Mouse (Mus musculus) myocyte (in vitro differentiated cells): ENCODE measurements around the gene Dpp6. TPM values are rescaled to one million over a fixed set of nuclear protein-coding genes. Genes with fewer than 3 reads are reported as not detected.

ENCODE experiments used
- H3K27me3 ChIP-seq: one replicate; pipeline ENCODE4 v1.6.1; 2011; ENCODE audit not compliant: control insufficient read depth, insufficient read depth, insufficient read length
- H3K36me3 ChIP-seq: one replicate; pipeline ENCODE4 v1.6.1; 2011; ENCODE audit not compliant: control insufficient read depth, insufficient read depth
- H3K4me2 ChIP-seq: one replicate; pipeline ENCODE4 v1.6.1; 2011; ENCODE audit warnings: low read depth, control low read depth
- H3K4me3 ChIP-seq: one replicate; pipeline ENCODE4 v1.5.1; 2011; ENCODE audit warnings: mild to moderate bottlenecking, control low read depth, moderate library complexity
- H3K79me2 ChIP-seq: one replicate; pipeline ENCODE4 v1.6.1; 2011; ENCODE audit not compliant: control insufficient read depth, insufficient read depth
- H3ac ChIP-seq: one replicate; pipeline ENCODE4 v1.6.1; 2011; ENCODE audit not compliant: control insufficient read depth, insufficient read length
- CEBPB ChIP-seq: IDR thresholded peaks from 2 replicates; pipeline ENCODE4 v1.6.1; 2011; ENCODE audit warnings: mild to moderate bottlenecking, moderate library complexity; ENCODE audit not compliant: poor library complexity, insufficient read depth, severe bottlenecking
- E2F4 ChIP-seq: IDR thresholded peaks from one replicate; pipeline ENCODE4 v1.6.1; 2011; ENCODE audit warnings: mild to moderate bottlenecking, control low read depth, moderate library complexity; ENCODE audit not compliant: insufficient read depth
- MAX ChIP-seq: IDR thresholded peaks from one replicate; pipeline ENCODE4 v1.6.1; 2011; ENCODE audit warnings: low read depth, mild to moderate bottlenecking, control low read depth
- MYOD1 ChIP-seq, 3 experiments: IDR thresholded peaks; one replicate each; pipeline ENCODE4 v1.6.1; 2011; ENCODE audit warnings: control low read depth in 2 of 3, low read depth in 2 of 3, mild to moderate bottlenecking in 2 of 3, moderate library complexity in 1 of 3; ENCODE audit not compliant: insufficient read length in 2 of 3, control insufficient read depth in 1 of 3
- MYOG ChIP-seq, 3 experiments: IDR thresholded peaks; one replicate each; pipeline ENCODE4 v1.6.1; 2011; ENCODE audit warnings: control low read depth in 2 of 3, low read depth in 2 of 3, mild to moderate bottlenecking in 2 of 3; ENCODE audit not compliant: insufficient read length in 2 of 3, control insufficient read depth in 1 of 3, insufficient read depth in 1 of 3
- POLR2A ChIP-seq: IDR thresholded peaks from one replicate; pipeline ENCODE4 v1.6.1; 2011; ENCODE audit warnings: low read depth, mild to moderate bottlenecking, control low read depth, moderate library complexity; ENCODE audit not compliant: insufficient read length
- POLR2AphosphoS2 ChIP-seq: IDR thresholded peaks from one replicate; pipeline ENCODE4 v1.6.1; 2011; ENCODE audit warnings: low read depth, control low read depth; ENCODE audit not compliant: insufficient read length
- REST ChIP-seq: IDR thresholded peaks from one replicate; pipeline ENCODE4 v1.6.1; 2011; ENCODE audit warnings: mild to moderate bottlenecking, control low read depth, moderate library complexity; ENCODE audit not compliant: insufficient read depth, insufficient read length
- SRF ChIP-seq: IDR thresholded peaks from one replicate; pipeline ENCODE4 v1.6.1; 2011; ENCODE audit warnings: low read depth; ENCODE audit not compliant: control insufficient read depth, insufficient read length
- TCF12 ChIP-seq: IDR thresholded peaks from one replicate; pipeline ENCODE4 v1.6.1; 2011; ENCODE audit warnings: mild to moderate bottlenecking, control low read depth; ENCODE audit not compliant: poor library complexity, insufficient read depth, severe bottlenecking
- TCF3 ChIP-seq: IDR thresholded peaks from one replicate; pipeline ENCODE4 v1.6.1; 2011; ENCODE audit warnings: low read depth, control low read depth; ENCODE audit not compliant: insufficient read length
- USF1 ChIP-seq: IDR thresholded peaks from one replicate; pipeline ENCODE4 v1.6.1; 2011; ENCODE audit warnings: low read depth, mild to moderate bottlenecking, control low read depth, moderate library complexity
- polyA plus RNA-seq: library from polyadenylated mRNA; unstranded; fragments of >200 nt; fragmentation: generic; extraction: Trizol; gene quantifications from one replicate; pipeline ENCODE4 v1.2.1, GENCODE M21; 2012; ENCODE audit warnings: missing spikeins

Dpp6 gene
- polyA plus RNA-seq, 1 experiment: 0.06 TPM

DNA sequence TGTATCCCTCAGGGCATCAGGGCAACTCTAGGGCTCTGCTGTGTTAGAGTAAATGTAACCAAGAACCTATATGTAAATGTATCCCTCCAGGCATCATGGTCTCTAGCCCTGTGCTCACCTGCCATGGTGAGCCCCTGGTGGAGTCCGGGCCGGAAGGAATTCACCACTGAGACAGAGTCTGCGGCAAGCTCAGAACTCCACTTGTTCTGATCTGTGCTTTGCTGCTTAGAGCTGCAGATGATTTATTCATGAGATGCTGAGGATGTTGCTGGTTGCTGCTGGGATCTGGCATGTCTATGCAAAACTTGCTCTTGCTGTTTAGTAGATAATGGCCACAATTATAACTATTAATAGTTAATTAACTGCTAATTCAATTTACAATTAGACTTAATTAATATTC, 425.1 kb downstream of the Dpp6 start:
- Histone ChIP-seq H3K4me2 (no peak overlapping the region), H3ac (no peak overlapping the region)
- TF ChIP-seq POLR2A (no peak), MYOD1 (IDR thresholded peaks at IDR 0.05; ENCODE audit: control insufficient read depth in 1 of 3, insufficient read length in 2 of 3, low read depth in 2 of 3) (no peak), TCF12 (no peak), USF1 (no peak), REST (no peak), SRF (no peak), TCF3 (no peak)

DNA sequence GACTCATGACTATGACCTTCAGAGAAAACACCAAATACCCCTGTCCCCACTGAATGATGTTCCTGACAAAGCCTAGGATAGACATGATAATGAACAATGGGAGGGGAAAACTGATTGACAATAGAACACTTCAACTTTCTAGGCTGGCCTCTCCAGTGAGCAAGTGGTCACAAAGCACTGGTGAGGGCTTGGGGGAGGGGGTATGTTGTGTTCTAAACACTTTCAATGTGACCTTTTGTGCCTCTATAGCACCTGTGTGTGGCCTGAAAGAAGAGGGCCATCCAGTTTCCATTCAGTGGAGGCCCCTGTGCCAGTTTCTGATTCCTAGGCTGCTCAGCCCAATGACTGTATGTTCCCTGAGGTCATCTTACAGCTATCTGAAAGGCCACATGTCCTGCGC, 426.2 kb downstream of the Dpp6 start:
- TF ChIP-seq REST (no peak), SRF (no peak), POLR2AphosphoS2 (no peak), E2F4 (no peak), MYOG (IDR thresholded peaks at IDR 0.05; ENCODE audit: control insufficient read depth in 1 of 3, insufficient read depth in 1 of 3, insufficient read length in 2 of 3, low read depth in 2 of 3) (no peak), TCF3 (no peak), MYOD1 (IDR thresholded peaks at IDR 0.05; ENCODE audit: control insufficient read depth in 1 of 3, insufficient read length in 2 of 3, low read depth in 2 of 3) (no peak), TCF12 (no peak), CEBPB (no peak), USF1 (no peak), POLR2A (no peak), MAX (no peak)
- Histone ChIP-seq H3K36me3 (no peaks in the 10 kb centered on the region), H3K4me2 (no peak overlapping the region), H3K4me3 (no peak overlapping the region), H3K27me3 (no peaks in the 10 kb centered on the region), H3ac (no peak overlapping the region), H3K79me2 (no peaks in the 10 kb centered on the region)

More for the DNA sequence above, 425.1 kb downstream of the Dpp6 start:
- no peak overlapping the region for H3K4me3 ChIP-seq
- H3K79me2 ChIP-seq: no peaks in the 10 kb centered on the region
- no peaks in the 10 kb centered on the region for H3K36me3 ChIP-seq
- H3K27me3 ChIP-seq: no peaks in the 10 kb centered on the region

DNA sequence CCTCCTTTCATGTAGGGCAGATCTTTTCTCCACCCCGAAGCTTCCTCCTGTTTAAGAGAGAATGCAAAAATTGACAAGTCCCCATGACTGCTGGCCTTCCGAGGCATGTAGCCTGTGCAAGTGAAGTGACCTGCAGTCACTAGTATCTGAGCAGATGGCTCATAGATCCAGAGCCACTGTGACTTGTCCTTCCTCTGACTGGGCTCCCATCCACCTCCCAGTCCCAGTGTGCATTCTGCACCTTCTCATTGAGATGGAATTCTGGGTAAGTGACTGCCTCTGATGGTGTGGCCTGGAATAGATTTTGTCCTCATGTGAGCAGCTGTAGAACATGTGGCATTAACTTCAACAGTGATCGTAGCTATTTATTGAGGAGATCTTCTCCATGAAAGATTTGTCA, 430.8 kb downstream of the Dpp6 start:
- no peak for TF ChIP-seq MAX
- TF ChIP-seq USF1: no peak
- TF ChIP-seq CEBPB: no peak
- TF ChIP-seq TCF12: no peak
- TF ChIP-seq TCF3: no peak
- no peak for TF ChIP-seq E2F4
- TF ChIP-seq POLR2A: no peak
- no peak for TF ChIP-seq MYOD1 (IDR thresholded peaks at IDR 0.05; ENCODE audit: control insufficient read depth in 1 of 3, insufficient read length in 2 of 3, low read depth in 2 of 3)
- no peak for TF ChIP-seq POLR2AphosphoS2
- no peak for TF ChIP-seq MYOG (IDR thresholded peaks at IDR 0.05; ENCODE audit: control insufficient read depth in 1 of 3, insufficient read depth in 1 of 3, insufficient read length in 2 of 3, low read depth in 2 of 3)
- no peak for TF ChIP-seq REST
- TF ChIP-seq SRF: no peak
- no peak overlapping the region for H3K4me2 ChIP-seq
- no peaks in the 10 kb centered on the region for H3K27me3 ChIP-seq
- H3K36me3 ChIP-seq: no peaks in the 10 kb centered on the region
- H3K4me3 ChIP-seq: no peak overlapping the region
- H3ac ChIP-seq: no peak overlapping the region
- H3K79me2 ChIP-seq: no peaks in the 10 kb centered on the region

DNA sequence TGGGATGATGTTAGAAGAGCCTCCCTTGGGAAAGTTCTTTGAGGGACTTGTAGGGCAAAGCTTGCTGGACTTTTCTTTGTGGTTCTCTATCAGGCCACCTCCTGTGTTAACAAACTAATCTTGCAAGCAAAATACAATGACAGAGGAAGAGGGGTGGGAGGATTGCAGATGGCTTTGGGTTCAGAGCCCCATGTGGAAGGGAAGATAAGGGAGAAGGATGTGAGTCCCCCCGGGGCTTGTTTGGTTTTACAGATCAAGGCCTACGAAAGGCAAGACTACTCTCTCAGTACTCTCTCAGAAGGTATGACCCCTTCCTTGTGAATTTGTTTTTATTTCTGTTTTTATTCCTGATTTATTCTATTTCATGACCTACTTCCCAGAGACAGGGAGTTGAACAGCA, 431.7 kb downstream of the Dpp6 start:
- no peaks in the 10 kb centered on the region for H3K79me2 ChIP-seq
- H3K4me2 ChIP-seq: no peak overlapping the region
- H3K27me3 ChIP-seq: no peaks in the 10 kb centered on the region
- H3K36me3 ChIP-seq: no peaks in the 10 kb centered on the region
- no peak overlapping the region for H3ac ChIP-seq
- no peak for TF ChIP-seq SRF
- no peak for TF ChIP-seq TCF12
- no peak for TF ChIP-seq POLR2A
- TF ChIP-seq E2F4: no peak
- no peak for TF ChIP-seq CEBPB
- TF ChIP-seq USF1: no peak
- TF ChIP-seq REST: no peak
- no peak for TF ChIP-seq POLR2AphosphoS2
- TF ChIP-seq MYOG (IDR thresholded peaks at IDR 0.05; ENCODE audit: control insufficient read depth in 1 of 3, insufficient read depth in 1 of 3, insufficient read length in 2 of 3, low read depth in 2 of 3): no peak
- H3K4me3 ChIP-seq: no peak overlapping the region

DNA sequence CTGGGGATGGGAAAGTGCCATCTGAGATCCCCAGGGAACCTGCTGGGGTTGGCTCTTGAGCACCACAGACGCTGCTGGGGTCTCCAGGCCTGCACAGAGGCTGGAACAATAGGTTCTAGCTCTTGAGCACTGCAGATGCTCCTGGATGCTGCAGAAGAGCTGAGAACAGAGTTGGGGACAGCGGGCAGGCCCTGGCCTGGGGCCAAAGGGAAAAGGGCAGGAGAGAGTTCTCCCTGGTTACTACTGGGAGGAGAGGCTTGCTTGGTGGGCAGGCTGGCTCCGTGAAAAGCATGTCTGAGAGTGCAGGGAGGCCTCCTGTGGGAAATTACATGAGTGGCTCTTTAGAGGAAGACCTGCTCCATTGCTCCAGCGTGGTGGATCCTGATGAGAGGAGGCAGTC, 432.9 kb downstream of the Dpp6 start:
- no peaks in the 10 kb centered on the region for H3K79me2 ChIP-seq
- TF ChIP-seq MYOD1 (IDR thresholded peaks at IDR 0.05; ENCODE audit: control insufficient read depth in 1 of 3, insufficient read length in 2 of 3, low read depth in 2 of 3) (no peak), SRF (no peak)

More for the DNA sequence above, 432.9 kb downstream of the Dpp6 start:
- Histone ChIP-seq H3ac (no peak overlapping the region), H3K4me2 (no peak overlapping the region), H3K27me3 (no peaks in the 10 kb centered on the region), H3K36me3 (no peaks in the 10 kb centered on the region), H3K4me3 (no peak overlapping the region)
